Mouse (Mus musculus): ENCODE data around the gene Tmpo.

The Tmpo gene

GRCm38 (mm10) chr10:91127395-91127794 is 53.7 kb downstream of the Tmpo start:
- Histone ChIP-seq H3K4me3 (replicated peaks; ENCODE audit: low read length) (no peak overlapping the region), H3K27me3 (ENCODE audit: insufficient read depth, low read length) (no peaks in the 10 kb centered on the region), H3K4me1 (replicated peaks; ENCODE audit: low read depth, low read length) (peaks cover 39% of the 10 kb centered on the region), H3K9me3 (ENCODE audit: low read length) (peaks cover 7% of the 10 kb centered on the region), H3K36me3 (ENCODE audit: insufficient read depth, low read length) (peaks cover 6% of the 10 kb centered on the region)
- TF ChIP-seq NANOG (IDR thresholded peaks at IDR 0.05; ENCODE audit: borderline replicate concordance, low read length) (no peak), CTCF (conservative IDR thresholded peaks at IDR 0.05; ENCODE audit: low read length) (no peak), POU5F1 (IDR thresholded peaks at IDR 0.05; ENCODE audit: borderline replicate concordance, low read length) (no peak)

- H3K4me1 ChIP-seq (replicated peaks; ENCODE audit: low read depth, low read length) = peaks cover 41% of the 10 kb centered on the region
- H3K27me3 ChIP-seq (ENCODE audit: insufficient read depth, low read length) = no peaks in the 10 kb centered on the region
- TF ChIP-seq CTCF (conservative IDR thresholded peaks at IDR 0.05; ENCODE audit: low read length) = no peak
- TF ChIP-seq POU5F1 (IDR thresholded peaks at IDR 0.05; ENCODE audit: borderline replicate concordance, low read length) = no peak
- TF ChIP-seq NANOG (IDR thresholded peaks at IDR 0.05; ENCODE audit: borderline replicate concordance, low read length) = no peak
- H3K36me3 ChIP-seq (ENCODE audit: insufficient read depth, low read length) = peaks cover 12% of the 10 kb centered on the region
- H3K9me3 ChIP-seq (ENCODE audit: low read length) = peaks cover 7% of the 10 kb centered on the region
- H3K4me3 ChIP-seq (replicated peaks; ENCODE audit: low read length) = no peak overlapping the region
These were observed 54.3 kb downstream of the Tmpo start for GRCm38 (mm10) chr10:91126618-91127355.

- Histone ChIP-seq H3K27me3 (ENCODE audit: insufficient read depth, low read length) (no peaks in the 10 kb centered on the region), H3K9me3 (ENCODE audit: low read length) (no peaks in the 10 kb centered on the region), H3K4me1 (replicated peaks; ENCODE audit: low read depth, low read length) (peaks cover 49% of the 10 kb centered on the region), H3K36me3 (ENCODE audit: insufficient read depth, low read length) (peaks cover 38% of the 10 kb centered on the region), H3K4me3 (replicated peaks; ENCODE audit: low read length) (peak within 1 kb of the TSS; percentile 99)
- TF ChIP-seq POU5F1 (IDR thresholded peaks at IDR 0.05; ENCODE audit: borderline replicate concordance, low read length) (no peak), NANOG (IDR thresholded peaks at IDR 0.05; ENCODE audit: borderline replicate concordance, low read length) (no peak), CTCF (conservative IDR thresholded peaks at IDR 0.05; ENCODE audit: low read length) (no peak)
These were observed 57.0 kb downstream of the Tmpo start, which contains the start of gene Slc25a3 for GRCm38 (mm10) chr10:91123828-91124822. Gene Slc25a3 (minus strand): TSS chr10:91124059.

GRCm38 (mm10) chr10:91123281-91123827 is 57.8 kb downstream of the Tmpo start:
- Histone ChIP-seq H3K4me1 (replicated peaks; ENCODE audit: low read depth, low read length) (peaks cover 53% of the 10 kb centered on the region), H3K9me3 (ENCODE audit: low read length) (no peaks in the 10 kb centered on the region), H3K36me3 (ENCODE audit: insufficient read depth, low read length) (peaks cover 46% of the 10 kb centered on the region), H3K4me3 (replicated peaks; ENCODE audit: low read length) (peak overlapping the region; percentile 99), H3K27me3 (ENCODE audit: insufficient read depth, low read length) (no peaks in the 10 kb centered on the region)
- TF ChIP-seq NANOG (IDR thresholded peaks at IDR 0.05; ENCODE audit: borderline replicate concordance, low read length) = no peak
- TF ChIP-seq POU5F1 (IDR thresholded peaks at IDR 0.05; ENCODE audit: borderline replicate concordance, low read length) = no peak
- no peak for TF ChIP-seq CTCF (conservative IDR thresholded peaks at IDR 0.05; ENCODE audit: low read length)

- no peaks in the 10 kb centered on the region for H3K27me3 ChIP-seq (ENCODE audit: insufficient read depth, low read length)
- peaks cover 58% of the 10 kb centered on the region for H3K4me1 ChIP-seq (replicated peaks; ENCODE audit: low read depth, low read length)
- H3K4me3 ChIP-seq (replicated peaks; ENCODE audit: low read length) = peak overlapping the region; percentile 99
These were observed 58.5 kb downstream of the Tmpo start for GRCm38 (mm10) chr10:91122646-91123045.

GRCm38 (mm10) chr10:91116958-91117357 is 64.2 kb downstream of the Tmpo start:
- Histone ChIP-seq H3K36me3 (ENCODE audit: insufficient read depth, low read length) (peaks cover 88% of the 10 kb centered on the region), H3K27me3 (ENCODE audit: insufficient read depth, low read length) (no peaks in the 10 kb centered on the region), H3K4me1 (replicated peaks; ENCODE audit: low read depth, low read length) (peaks cover 38% of the 10 kb centered on the region), H3K4me3 (replicated peaks; ENCODE audit: low read length) (no peak overlapping the region), H3K9me3 (ENCODE audit: low read length) (no peaks in the 10 kb centered on the region)
- no peak for TF ChIP-seq POU5F1 (IDR thresholded peaks at IDR 0.05; ENCODE audit: borderline replicate concordance, low read length)
- no peak for TF ChIP-seq NANOG (IDR thresholded peaks at IDR 0.05; ENCODE audit: borderline replicate concordance, low read length)
- no peak for TF ChIP-seq CTCF (conservative IDR thresholded peaks at IDR 0.05; ENCODE audit: low read length)

More at GRCm38 (mm10) chr10:91122646-91123045, 58.5 kb downstream of the Tmpo start:
- Histone ChIP-seq H3K9me3 (ENCODE audit: low read length) (no peaks in the 10 kb centered on the region), H3K36me3 (ENCODE audit: insufficient read depth, low read length) (peaks cover 53% of the 10 kb centered on the region)
- TF ChIP-seq POU5F1 (IDR thresholded peaks at IDR 0.05; ENCODE audit: borderline replicate concordance, low read length) (no peak), CTCF (conservative IDR thresholded peaks at IDR 0.05; ENCODE audit: low read length) (no peak), NANOG (IDR thresholded peaks at IDR 0.05; ENCODE audit: borderline replicate concordance, low read length) (no peak)

- Histone ChIP-seq H3K27me3 (ENCODE audit: insufficient read depth, low read length) (no peaks in the 10 kb centered on the region), H3K4me3 (replicated peaks; ENCODE audit: low read length) (no peak overlapping the region), H3K9me3 (ENCODE audit: low read length) (no peaks in the 10 kb centered on the region), H3K4me1 (replicated peaks; ENCODE audit: low read depth, low read length) (no peaks in the 10 kb centered on the region), H3K36me3 (ENCODE audit: insufficient read depth, low read length) (peaks cover 18% of the 10 kb centered on the region)
- no peak for TF ChIP-seq POU5F1 (IDR thresholded peaks at IDR 0.05; ENCODE audit: borderline replicate concordance, low read length)
These were observed 71.3 kb downstream of the Tmpo start for GRCm38 (mm10) chr10:91109841-91110240.

- TF ChIP-seq NANOG (IDR thresholded peaks at IDR 0.05; ENCODE audit: borderline replicate concordance, low read length) (no peak), CTCF (conservative IDR thresholded peaks at IDR 0.05; ENCODE audit: low read length) (no peak), POU5F1 (IDR thresholded peaks at IDR 0.05; ENCODE audit: borderline replicate concordance, low read length) (no peak)
- Histone ChIP-seq H3K36me3 (ENCODE audit: insufficient read depth, low read length) (no peaks in the 10 kb centered on the region), H3K4me3 (replicated peaks; ENCODE audit: low read length) (no peak overlapping the region)
These were observed 75.1 kb downstream of the Tmpo start for GRCm38 (mm10) chr10:91105981-91106380.

More at GRCm38 (mm10) chr10:91105981-91106380, 75.1 kb downstream of the Tmpo start:
- no peaks in the 10 kb centered on the region for H3K27me3 ChIP-seq (ENCODE audit: insufficient read depth, low read length)
- H3K9me3 ChIP-seq (ENCODE audit: low read length) = no peaks in the 10 kb centered on the region
- H3K4me1 ChIP-seq (replicated peaks; ENCODE audit: low read depth, low read length) = no peaks in the 10 kb centered on the region
